Mouse (Mus musculus) liver, adult 2 months (tissue): ENCODE results near the gene Clic3.

ENCODE experiments used
- CTCF ChIP-seq: fragments of 200-500 bp; IDR thresholded peaks from 2 replicates; pipeline ENCODE4 v1.5.1; 2011; ENCODE audit warnings: low read depth, low read length, control low read depth
- POLR2A ChIP-seq: fragments of 200-500 bp; IDR thresholded peaks from 2 replicates; pipeline ENCODE4 v1.6.1; 2011; ENCODE audit warnings: low read length, control low read depth; ENCODE audit not compliant: insufficient read depth; ENCODE audit errors: extremely low read depth

DNA sequence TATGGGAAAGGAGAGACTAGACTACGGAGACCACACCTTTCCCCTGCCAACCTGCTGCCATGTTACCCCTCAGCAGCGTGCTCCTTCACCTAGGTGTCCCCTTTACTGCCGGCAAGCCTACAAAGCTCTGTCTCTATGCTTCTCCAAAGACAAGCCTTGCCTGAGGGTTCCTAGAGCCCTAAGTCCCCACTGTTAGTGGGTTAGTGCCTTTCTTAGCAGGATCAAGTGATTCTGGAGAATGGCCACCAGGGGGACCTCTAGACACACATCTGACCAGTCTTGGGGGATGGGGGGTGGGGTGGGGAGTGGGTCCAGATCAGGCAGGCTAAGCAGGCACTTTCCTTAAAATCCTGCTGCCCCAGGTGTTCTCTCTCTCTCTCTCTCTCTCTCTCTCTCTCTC lies 34.7 kb upstream of the Clic3 start:
- no peak for TF ChIP-seq POLR2A
- TF ChIP-seq CTCF, result peak; percentile 71
